Mouse (Mus musculus) layer of hippocampus, adult 2 months (tissue): Measurements from ENCODE around the gene Slc12a3. TPM values are rescaled to one million over a fixed set of nuclear protein-coding genes. Genes with fewer than 3 reads are reported as not detected.

Experiments used
- DNase-seq, 2 experiments: peaks; one replicate each; pipeline ENCODE4 v3.0.0; 2022; ENCODE audit warnings: low spot score in 2 of 2
- H3K27ac ChIP-seq: fragments of 200-600 bp; 2 replicates; pipeline ENCODE4 v1.8.1; 2022
- H3K4me3 ChIP-seq: fragments of 200-600 bp; 2 replicates; pipeline ENCODE4 v1.8.1; 2022; ENCODE audit warnings: mild to moderate bottlenecking
- CTCF ChIP-seq: fragments of 200-600 bp; conservative IDR thresholded peaks from 2 replicates; pipeline ENCODE4 v1.8.1; 2022; ENCODE audit warnings: antibody characterized with exemption, mild to moderate bottlenecking, moderate library complexity
- total RNA-seq, 2 experiments: library from RNA; stranded (reverse); gene quantifications; 2 replicates each; pipeline ENCODE4 v1.2.3; 2021

The Slc12a3 gene
- total RNA-seq, 2 experiments from 2014 or later = 0.54 to 1.0 TPM

DNA sequence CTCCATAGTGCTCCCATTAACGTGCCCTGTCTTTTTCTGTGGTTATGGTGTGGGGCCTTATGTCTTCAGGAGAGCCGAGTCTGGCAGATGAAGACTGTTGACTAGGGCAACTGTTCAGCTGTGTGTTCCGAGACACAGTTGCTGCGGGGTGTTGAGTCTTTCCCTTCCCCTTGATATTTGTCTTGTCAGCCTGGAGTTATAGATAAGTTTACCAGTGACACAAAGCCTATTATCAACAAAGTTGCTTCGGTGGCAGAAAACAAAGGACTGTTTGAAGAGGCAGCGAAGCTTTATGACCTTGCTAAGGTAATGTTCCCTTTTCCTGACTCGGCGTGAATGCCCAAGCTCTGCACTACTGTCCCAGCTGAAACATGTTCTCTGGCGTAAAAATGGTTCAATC is 21.3 kb upstream of the Slc12a3 start:
- no peak overlapping the region for H3K27ac ChIP-seq
- no peak overlapping the region for H3K4me3 ChIP-seq
- no peak for DNase-seq
- TF ChIP-seq CTCF = no peak

DNA sequence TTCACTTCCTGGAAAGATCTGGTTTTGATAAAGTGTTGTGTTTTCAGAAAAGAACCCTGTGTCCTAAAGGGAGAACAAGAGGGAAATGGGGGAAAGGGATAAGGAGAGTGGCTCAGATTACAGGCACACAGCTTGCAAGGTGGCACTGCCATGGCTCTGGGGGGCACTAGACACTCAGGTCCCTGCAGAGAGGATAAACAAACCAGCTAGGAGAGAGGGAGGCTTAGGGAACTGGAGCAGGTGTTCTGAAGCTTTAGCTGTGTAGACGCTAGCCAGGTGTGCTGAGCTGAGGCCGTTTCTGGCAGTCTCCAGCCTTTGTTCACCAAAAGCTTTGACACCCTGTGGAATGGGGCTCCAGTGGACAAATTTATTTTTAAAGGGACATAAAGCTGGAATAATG is 14.9 kb upstream of the Slc12a3 start:
- H3K4me3 ChIP-seq = no peak overlapping the region
- H3K27ac ChIP-seq = no peak overlapping the region
- no peak for TF ChIP-seq CTCF
- DNase-seq = no peak

DNA sequence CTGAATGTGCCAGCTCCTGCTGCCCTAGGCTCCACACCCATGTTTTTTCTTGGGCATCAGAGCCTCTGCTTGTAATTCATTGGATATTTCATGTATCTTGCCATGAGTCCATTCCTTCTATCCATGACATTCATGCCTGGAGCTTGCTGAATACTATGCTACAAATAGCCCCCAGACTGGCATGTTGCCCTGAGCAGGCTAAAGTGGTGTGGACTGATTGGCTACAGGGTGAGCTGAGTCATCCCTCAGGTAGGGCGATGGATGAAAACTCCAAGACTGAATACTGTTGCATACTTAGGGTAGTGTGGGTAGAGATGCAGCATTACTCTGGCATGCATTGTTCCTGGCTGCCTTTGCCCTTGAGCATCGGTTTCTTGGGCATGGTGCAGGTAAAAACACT is 11.8 kb upstream of the Slc12a3 start:
- DNase-seq = no peak
- TF ChIP-seq CTCF = no peak
- no peak overlapping the region for H3K4me3 ChIP-seq
- H3K27ac ChIP-seq = no peak overlapping the region

DNA sequence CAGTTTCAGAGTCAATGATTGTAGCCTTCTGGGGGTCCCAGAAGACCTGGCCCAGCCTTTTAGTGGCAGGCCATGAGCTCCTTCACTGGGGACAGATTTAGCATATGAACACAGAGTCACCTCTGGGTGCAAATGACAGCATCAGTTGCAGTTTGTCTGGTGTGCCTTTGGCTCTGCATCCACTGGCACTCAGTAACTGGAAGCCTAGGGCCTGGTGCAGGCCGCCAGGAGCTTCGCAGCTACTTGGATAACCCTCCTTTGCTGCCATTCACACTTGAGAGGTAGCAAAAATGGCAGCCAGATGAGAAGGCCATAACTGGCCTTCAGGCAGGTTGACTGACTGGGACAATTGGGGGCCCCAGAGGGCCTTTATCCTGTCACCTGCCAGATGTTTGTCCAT is 11.3 kb upstream of the Slc12a3 start:
- H3K27ac ChIP-seq = no peak overlapping the region
- no peak for TF ChIP-seq CTCF
- DNase-seq = no peak
- H3K4me3 ChIP-seq = no peak overlapping the region

DNA sequence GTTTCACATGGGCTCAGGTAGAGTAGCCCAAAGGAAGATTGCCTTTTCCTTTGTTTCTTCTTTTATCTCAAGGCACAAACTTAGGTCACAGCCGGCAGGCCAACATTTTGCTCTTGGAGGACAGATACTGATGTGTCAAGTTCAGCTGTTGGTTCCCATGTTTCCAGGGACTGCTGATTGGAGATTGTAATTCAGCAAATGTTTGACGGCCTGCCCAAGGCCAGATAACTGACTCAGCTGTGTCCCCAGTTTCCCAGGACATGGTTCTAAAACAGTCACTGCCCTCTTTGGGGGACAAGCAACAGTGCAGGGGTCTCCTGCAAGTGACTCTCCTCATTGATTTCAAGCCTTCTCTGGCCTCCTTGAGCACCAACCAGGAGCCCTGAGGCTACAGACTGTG is 9.0 kb upstream of the Slc12a3 start:
- Histone ChIP-seq H3K4me3 (no peak overlapping the region), H3K27ac (no peak overlapping the region)
- no peak for TF ChIP-seq CTCF
- DNase-seq = no peak

DNA sequence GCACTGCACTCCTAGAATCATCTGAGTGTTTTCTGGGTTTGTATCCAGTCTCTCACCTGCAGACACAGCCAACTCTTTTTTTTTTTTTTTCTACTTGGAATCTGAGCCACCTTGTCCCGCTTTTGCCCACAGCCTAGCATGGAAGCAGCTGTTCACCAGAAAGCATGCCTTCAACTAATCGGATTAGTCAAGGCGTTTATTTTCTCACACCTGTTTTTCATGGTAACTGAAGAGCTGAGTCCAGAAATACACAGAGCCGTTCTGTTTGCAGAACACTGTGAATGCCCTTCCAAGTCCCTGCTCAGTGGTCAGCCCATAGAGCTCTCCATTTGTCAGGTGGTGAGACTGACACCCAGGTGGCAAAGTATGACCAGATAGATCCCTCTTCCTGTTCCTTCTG is 6.9 kb upstream of the Slc12a3 start:
- TF ChIP-seq CTCF = no peak
- DNase-seq = no peak
- no peak overlapping the region for H3K4me3 ChIP-seq
- no peak overlapping the region for H3K27ac ChIP-seq

DNA sequence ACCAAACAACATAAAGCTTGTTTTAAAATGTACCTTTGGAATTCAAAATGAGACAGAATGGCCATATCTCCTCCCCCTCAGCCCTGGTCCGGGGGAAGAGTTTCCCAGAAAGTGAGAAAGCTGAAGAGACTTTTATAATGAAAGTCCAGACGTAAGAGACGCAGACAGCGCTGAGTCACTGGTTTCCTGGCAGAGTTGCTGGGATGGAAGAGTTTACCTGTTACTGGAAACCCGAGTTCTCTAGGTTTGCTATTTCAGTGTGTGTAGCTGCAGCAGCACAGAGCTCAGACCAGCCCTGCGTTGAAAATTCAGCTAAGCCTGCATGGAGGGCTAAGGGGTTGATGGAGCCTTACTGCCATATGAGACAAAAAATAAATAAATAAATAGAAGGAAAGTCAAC is 6.0 kb upstream of the Slc12a3 start:
- DNase-seq = no peak
- no peak overlapping the region for H3K27ac ChIP-seq
- H3K4me3 ChIP-seq = no peak overlapping the region
- TF ChIP-seq CTCF = no peak

DNA sequence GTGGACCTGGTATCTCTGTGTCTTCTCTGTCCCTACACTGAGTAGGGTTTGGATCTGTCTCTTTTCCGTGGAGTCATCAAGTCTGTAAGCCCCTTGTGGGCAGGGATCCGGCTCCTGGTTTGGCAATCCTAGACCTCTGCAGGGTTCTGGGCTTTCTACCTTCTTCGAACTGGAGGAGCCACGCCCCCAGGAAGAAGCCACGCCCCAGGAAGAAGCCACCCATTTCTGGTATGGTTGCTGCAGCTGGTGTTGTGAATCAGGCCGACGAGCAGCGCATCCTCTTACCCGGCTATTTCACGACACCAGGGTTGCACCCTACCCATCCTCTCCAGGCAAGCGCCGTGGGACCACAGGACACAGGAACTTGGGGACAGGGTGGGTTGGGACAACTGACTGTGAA is 4.9 kb upstream of the Slc12a3 start:
- DNase-seq = no peak
- TF ChIP-seq CTCF = no peak
- Histone ChIP-seq H3K27ac (no peak overlapping the region), H3K4me3 (no peak overlapping the region)

DNA sequence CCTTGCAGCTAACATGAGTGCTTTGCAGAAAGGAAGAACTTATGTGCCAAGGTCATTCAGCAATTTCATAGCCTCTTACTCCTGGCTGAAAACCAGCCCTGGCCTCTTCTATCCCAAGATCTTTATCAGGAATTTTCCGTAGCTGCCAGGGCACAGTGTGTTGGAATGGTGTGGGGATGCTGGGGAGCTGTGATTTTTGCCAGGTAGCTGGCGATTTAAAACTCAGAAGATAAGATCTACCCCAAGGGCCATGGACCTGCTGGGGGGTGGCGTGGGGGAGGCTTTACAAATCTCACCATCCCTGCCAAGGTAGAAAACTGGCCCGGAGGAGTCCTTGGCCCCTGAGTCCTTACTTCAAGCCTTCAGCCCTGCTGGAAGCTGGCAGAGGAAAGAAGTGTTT is 3.0 kb upstream of the Slc12a3 start:
- H3K4me3 ChIP-seq = no peak overlapping the region
- TF ChIP-seq CTCF = no peak
- no peak overlapping the region for H3K27ac ChIP-seq
- DNase-seq = no peak

DNA sequence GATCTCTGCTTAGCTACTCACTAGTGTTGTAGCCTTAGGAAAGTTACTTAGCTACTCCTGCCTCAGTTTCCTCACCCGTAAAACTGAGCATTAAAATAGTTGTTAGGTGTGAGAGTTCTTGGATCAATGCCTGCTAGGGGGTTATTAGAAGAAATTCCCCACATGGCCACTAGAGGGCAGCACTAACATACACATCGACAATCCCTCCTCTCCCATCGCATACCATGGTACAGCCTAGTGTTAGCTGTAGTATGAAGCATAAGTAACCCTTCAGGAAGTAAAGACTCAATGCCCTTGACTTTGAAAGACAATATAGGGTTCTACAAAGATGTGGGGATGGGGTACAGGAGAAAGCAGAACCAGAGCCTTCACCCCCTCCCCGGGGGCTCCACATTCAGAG is 1.7 kb downstream of the Slc12a3 start:
- DNase-seq = peak in 1 of 2 experiments; percentile 59
- Histone ChIP-seq H3K4me3 (no peak overlapping the region), H3K27ac (no peak overlapping the region)
- TF ChIP-seq CTCF = peak; percentile 92

DNA sequence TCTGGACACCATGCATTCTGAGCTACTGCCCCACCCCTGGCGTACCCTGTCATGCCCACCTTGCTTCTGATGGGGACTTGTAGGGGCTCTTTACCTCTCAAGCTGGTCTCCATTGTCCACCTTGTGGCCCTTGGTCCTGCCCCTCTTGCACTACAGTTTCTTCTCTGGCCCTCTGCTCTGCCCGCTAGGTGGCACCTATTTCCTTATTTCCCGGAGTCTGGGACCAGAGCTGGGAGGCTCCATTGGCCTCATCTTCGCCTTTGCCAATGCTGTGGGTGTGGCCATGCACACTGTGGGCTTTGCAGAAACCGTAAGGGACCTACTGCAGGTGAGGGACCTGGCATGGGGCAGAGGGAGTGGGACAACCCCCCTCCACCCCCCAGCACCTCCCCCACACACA is 4.3 kb downstream of the Slc12a3 start:
- H3K4me3 ChIP-seq = no peak overlapping the region
- TF ChIP-seq CTCF = peak; percentile 56
- H3K27ac ChIP-seq = no peak overlapping the region
- DNase-seq = no peak

DNA sequence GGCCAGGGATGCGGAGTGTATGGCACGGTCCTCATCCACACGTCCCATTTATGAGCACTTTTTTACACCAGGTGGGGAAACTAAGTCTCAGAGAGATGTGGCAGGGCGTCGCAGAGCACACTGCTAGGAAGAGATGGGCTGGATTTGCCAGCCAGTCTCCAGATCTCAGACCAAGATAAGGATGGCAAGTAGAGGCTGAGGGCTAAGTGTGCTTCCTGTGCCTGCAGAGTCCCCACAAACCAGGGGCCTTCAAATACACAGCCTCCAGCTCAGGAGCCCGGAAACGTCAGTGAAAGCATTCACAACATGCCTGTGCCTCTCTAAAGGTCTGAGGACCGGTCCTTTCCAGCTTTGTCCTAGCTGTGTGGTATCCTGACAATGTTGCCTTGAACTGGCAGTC is 8.6 kb downstream of the Slc12a3 start:
- no peak for TF ChIP-seq CTCF
- H3K27ac ChIP-seq = no peak overlapping the region

DNA sequence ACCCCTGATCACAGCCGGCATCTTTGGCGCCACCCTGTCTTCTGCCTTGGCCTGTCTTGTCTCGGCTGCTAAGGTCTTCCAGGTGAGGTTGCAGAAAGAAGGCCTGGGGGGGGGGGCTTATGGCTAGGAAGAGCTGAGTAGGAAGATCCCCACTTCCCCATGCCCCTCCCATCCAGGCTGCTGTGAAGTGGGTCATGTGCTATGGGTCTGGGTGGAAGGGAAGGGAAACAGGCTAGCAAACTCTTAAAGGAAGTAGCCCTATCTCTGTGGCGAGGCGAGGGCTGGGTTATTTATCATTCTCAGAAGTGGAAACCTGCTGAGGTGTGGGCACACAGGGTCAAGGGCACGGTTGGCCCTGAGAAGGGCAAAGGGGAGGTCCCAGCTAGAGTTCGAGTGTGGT is 11.8 kb downstream of the Slc12a3 start:
- H3K27ac ChIP-seq = no peak overlapping the region
- no peak overlapping the region for H3K4me3 ChIP-seq
- no peak for DNase-seq
- TF ChIP-seq CTCF = no peak

More for the DNA sequence above, 8.6 kb downstream of the Slc12a3 start:
- no peak overlapping the region for H3K4me3 ChIP-seq
- no peak for DNase-seq

DNA sequence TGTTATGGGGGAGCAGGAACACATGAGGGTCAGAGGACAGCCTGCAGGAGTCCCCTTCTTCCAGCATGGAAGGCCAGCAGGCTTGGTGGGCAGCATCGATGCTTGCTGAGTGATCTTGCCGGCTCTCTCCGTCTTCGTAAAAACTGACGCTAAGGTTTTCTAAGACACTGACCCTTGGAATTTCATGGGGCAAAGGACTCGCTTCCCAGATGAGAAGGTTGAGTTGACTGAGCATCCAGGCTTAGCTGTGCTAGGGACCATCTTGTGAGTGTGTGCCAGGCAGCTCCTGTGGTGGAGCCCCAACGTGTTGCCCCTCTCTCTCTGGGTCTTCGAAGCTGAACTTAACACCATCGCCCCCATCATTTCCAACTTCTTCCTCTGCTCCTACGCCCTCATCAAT is 13.7 kb downstream of the Slc12a3 start:
- TF ChIP-seq CTCF = no peak
- no peak overlapping the region for H3K4me3 ChIP-seq
- no peak overlapping the region for H3K27ac ChIP-seq
- no peak for DNase-seq

DNA sequence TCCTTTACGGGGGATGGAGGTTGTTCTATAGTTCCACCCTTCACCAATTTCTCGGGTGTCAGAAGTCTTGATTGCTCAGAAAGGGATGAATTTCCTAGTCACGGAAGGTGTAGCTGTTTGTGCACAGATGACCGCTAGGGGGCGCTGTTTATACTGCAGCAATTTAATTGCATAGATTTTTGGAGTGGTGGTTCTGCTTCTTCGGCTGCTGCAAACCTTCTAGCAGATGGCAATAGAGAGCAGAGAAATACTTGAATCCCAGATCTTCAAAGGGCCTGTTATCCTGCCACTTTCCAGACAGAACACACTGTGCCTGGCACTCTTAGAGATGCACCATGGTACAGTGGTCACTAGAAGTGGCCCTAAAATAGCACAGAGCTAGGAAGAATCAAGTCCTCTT is 14.3 kb downstream of the Slc12a3 start:
- no peak overlapping the region for H3K4me3 ChIP-seq
- TF ChIP-seq CTCF = peak; percentile 98
- H3K27ac ChIP-seq = peak overlapping the region; percentile 58
- peak; percentile 85 to 89 for DNase-seq
